Mouse (Mus musculus) testis, adult 2 months (tissue): ENCODE measurements around the gene Acsl5. TPM values are rescaled to one million over a fixed set of nuclear protein-coding genes. Genes with fewer than 3 reads are reported as not detected.

Experiments used
- H3K27ac ChIP-seq: fragments of 200-500 bp; 2 replicates; pipeline ENCODE4 v1.5.1; 2012; ENCODE audit warnings: low read depth, low read length; ENCODE audit not compliant: control insufficient read depth, insufficient read depth
- H3K27me3 ChIP-seq: fragments of 200-500 bp; 2 replicates; pipeline ENCODE4 v1.6.1; 2012; ENCODE audit warnings: mild to moderate bottlenecking, low read length, moderate library complexity; ENCODE audit not compliant: control insufficient read depth, insufficient read depth
- H3K36me3 ChIP-seq: fragments of 200-500 bp; 2 replicates; pipeline ENCODE4 v1.6.1; 2012; ENCODE audit warnings: mild to moderate bottlenecking, low read length; ENCODE audit not compliant: control insufficient read depth, insufficient read depth
- H3K4me1 ChIP-seq: fragments of 200-500 bp; 2 replicates; pipeline ENCODE4 v1.6.1; 2012; ENCODE audit warnings: low read length; ENCODE audit not compliant: control insufficient read depth, insufficient read depth
- H3K4me3 ChIP-seq: fragments of 200-500 bp; 2 replicates; pipeline ENCODE4 v1.5.1; 2012; ENCODE audit warnings: low read depth, mild to moderate bottlenecking, low read length, moderate library complexity, mixed read lengths; ENCODE audit not compliant: control insufficient read depth
- CTCF ChIP-seq: fragments of 200-500 bp; IDR thresholded peaks from 2 replicates; pipeline ENCODE4 v1.5.1; 2012; ENCODE audit warnings: low read depth, mild to moderate bottlenecking, inconsistent platforms, low read length, moderate library complexity; ENCODE audit not compliant: control insufficient read depth, insufficient read depth, insufficient replicate concordance
- POLR2A ChIP-seq: fragments of 200-500 bp; IDR thresholded peaks from 2 replicates; pipeline ENCODE4 v1.6.1; 2012; ENCODE audit warnings: low read depth, mild to moderate bottlenecking, inconsistent platforms, low read length, moderate library complexity; ENCODE audit not compliant: control insufficient read depth
- polyA plus RNA-seq: library from polyadenylated mRNA; depleted of rRNA; stranded (reverse); fragments of >200 nt; gene quantifications from 2 replicates; pipeline ENCODE4 v1.2.3, GENCODE M21; 2012; rRNA removed

The Acsl5 gene
- polyA plus RNA-seq, 1 experiment, result 6.9 TPM

DNA sequence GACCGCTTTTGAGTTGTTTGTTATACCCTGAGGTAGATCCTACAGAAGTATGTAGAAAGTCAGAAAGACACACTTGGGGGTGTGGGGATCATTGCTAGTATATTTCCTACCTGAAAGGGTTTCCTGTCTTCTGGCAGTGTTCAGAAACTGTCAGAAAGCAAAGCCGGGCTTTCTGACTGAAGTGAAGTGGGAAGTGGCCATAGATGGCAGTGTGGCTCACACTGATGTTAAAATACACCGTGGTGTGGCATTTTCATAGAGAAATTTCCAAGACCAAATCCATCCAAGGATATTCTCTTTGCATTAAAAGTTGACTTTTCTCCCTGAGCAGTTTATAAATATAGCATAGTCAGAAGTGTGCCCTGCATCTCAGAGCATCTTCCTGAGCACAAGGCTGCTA lies 89.6 kb downstream of the Acsl5 start:
- Histone ChIP-seq H3K27ac (no peak overlapping the region), H3K4me3 (no peak overlapping the region), H3K4me1 (no peaks in the 10 kb centered on the region), H3K27me3 (no peaks in the 10 kb centered on the region), H3K36me3 (no peaks in the 10 kb centered on the region)
- TF ChIP-seq POLR2A (no peak), CTCF (no peak)

DNA sequence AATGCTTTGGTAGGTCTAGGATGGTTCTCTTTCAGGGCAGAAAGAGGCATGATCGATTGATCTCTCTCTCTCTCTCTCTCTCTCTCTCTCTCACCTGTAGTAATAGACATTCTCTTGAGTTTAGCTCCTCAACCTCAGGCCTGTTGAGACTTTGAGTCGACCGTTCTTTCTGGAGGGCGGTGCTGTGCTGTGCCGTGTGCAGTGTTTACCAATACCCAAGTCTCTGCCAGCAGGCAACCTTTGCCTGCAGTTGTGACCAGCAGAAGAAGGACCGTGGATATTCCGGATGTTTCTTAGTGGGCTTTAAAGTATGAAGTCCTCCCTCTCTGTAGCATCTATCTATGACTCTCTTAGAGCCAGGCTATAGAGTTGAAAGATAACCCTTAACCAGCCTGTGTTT lies 90.7 kb downstream of the Acsl5 start:
- no peak for TF ChIP-seq CTCF
- no peak for TF ChIP-seq POLR2A
- H3K36me3 ChIP-seq, result no peaks in the 10 kb centered on the region
- H3K4me3 ChIP-seq, result no peak overlapping the region
- no peaks in the 10 kb centered on the region for H3K27me3 ChIP-seq
- H3K27ac ChIP-seq, result no peak overlapping the region
- no peaks in the 10 kb centered on the region for H3K4me1 ChIP-seq

DNA sequence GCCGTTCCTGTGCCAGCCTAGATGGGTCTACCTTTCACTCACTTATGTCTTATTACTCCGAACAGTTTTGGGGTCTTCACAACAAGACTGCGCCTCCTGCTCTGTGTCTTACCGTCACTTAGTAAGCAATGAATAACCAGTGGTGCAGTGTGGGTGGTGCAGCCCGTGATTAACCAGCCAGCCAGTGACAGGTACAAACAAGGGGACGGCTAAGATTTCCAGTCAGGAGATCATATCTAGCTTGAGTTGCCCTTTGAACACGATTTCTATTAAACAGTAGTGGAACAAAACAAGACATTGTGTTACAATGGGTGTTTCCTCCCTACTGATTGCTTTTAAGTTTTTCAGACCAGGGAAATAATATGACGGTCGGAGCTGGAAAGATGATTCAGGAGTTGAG lies 91.5 kb downstream of the Acsl5 start:
- Histone ChIP-seq H3K36me3 (no peaks in the 10 kb centered on the region), H3K4me3 (no peak overlapping the region), H3K4me1 (no peaks in the 10 kb centered on the region), H3K27me3 (no peaks in the 10 kb centered on the region), H3K27ac (no peak overlapping the region)
- no peak for TF ChIP-seq CTCF
- no peak for TF ChIP-seq POLR2A

Other genes with a start within 250 kb of the Acsl5 start
- gene Gpam, start 124.7 kb upstream of the Acsl5 start, polyA plus RNA-seq, result 8.0 and 9.3 TPM in 2 replicates
- 0.14 and 0.30 TPM in 2 replicates for gene Tectb, start 71.2 kb upstream of the Acsl5 start, polyA plus RNA-seq
- gene Gucy2g, start 10.7 kb upstream of the Acsl5 start, polyA plus RNA-seq, result 1.9 and 2.1 TPM in 2 replicates
- 10.7 and 13.2 TPM in 2 replicates for gene Zdhhc6, start 64.1 kb downstream of the Acsl5 start, polyA plus RNA-seq
- gene Vti1a, start 64.4 kb downstream of the Acsl5 start, polyA plus RNA-seq, result 4.7 and 4.9 TPM in 2 replicates